ENCODE assay signal across 19 mouse cellular contexts in genomic region chr11:24300351-24300750, GRCm38 (mm10).
"Had no signal": no experiment of that assay in that cellular context is flagged by ENCODE, and none has a peak within 500 bp of the region (broad histone marks: within the 10 kb centered on the region; RNA-seq: fewer than 3 reads in every experiment).

No protein-coding gene starts in this region.

- H3K27me3 ChIP-seq: lung, embryonic 15.5 days; neural tube, embryonic 13.5 days had no signal

- H3K27ac ChIP-seq: lung, embryonic 15.5 days; macrophage; midbrain, embryonic 10.5 days; neural tube, embryonic 13.5 days; neural tube, embryonic 15.5 days had no signal

- ATAC-seq: liver, postnatal 0 days; lung, postnatal 0 days; midbrain, embryonic 16.5 days had no signal

- H3K36me3 ChIP-seq: lung, embryonic 15.5 days; midbrain, embryonic 10.5 days; neural tube, embryonic 13.5 days; neural tube, embryonic 15.5 days had no signal

- H3K9me3 ChIP-seq: lung, embryonic 15.5 days; midbrain, embryonic 10.5 days; neural tube, embryonic 13.5 days; neural tube, embryonic 15.5 days had no signal

- H3K9ac ChIP-seq: liver, postnatal 0 days; lung, embryonic 15.5 days; neural tube, embryonic 13.5 days; neural tube, embryonic 15.5 days had no signal

- H3K4me3 ChIP-seq: lung, embryonic 15.5 days; midbrain, embryonic 10.5 days; myocyte; neural tube, embryonic 13.5 days; neural tube, embryonic 15.5 days had no signal

- DNase-seq: liver, postnatal 0 days; lung, adult 2 months; lung, postnatal 14 days; lung, postnatal 36 days; midbrain, embryonic 14.5 days; retina, postnatal 1 day; right cerebral cortex, postnatal 4 days; spleen, adult 18-20 months; thymus, adult 18-20 months; thymus, postnatal 14 days; thymus, postnatal 36 days had no signal

- H3K4me2 ChIP-seq: lung, embryonic 15.5 days; neural tube, embryonic 13.5 days; neural tube, embryonic 15.5 days had no signal
